Mouse (Mus musculus) retina, postnatal 1 day (tissue): ENCODE measurements at regions not wholly inside any gene's neighbourhood (a gene's known extent, or its start where the extent isn't known, plus 50 kb on each side); places are given as distances from the start of the nearest gene placed in this dataset.
A peak's percentile ranks its signal among the peaks of the same experiment; 100 is the strongest.

Source experiments
- DNase-seq: peaks from one replicate; pipeline ENCODE4 v3.0.0-alpha.2; 2012

GRCm38 (mm10) chr2:178842595-178842994, 412.3 kb downstream of the Cdh26 start:
- no peak for DNase-seq

GRCm38 (mm10) chr2:178843458-178843857, 413.1 kb downstream of the Cdh26 start:
- no peak for DNase-seq

DNA sequence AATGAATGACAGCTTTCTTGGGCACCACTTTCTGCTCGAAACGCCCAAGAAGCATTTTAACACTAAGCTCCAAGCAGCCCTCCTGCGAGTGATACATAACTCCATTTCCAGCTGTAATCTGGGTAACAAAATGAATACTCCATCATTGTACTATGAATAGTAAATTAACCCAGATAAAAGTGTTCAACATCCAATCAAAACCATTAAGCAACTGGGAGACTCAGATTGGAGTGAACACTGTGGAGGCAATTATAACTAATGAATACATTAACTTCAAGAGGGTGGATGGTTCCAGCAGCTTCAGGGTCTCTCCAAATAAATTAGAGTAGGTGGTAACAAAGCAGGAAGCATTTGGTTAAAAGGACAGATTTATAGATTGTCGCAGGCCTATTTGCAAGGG, 414.2 kb downstream of the Cdh26 start:
- no peak for DNase-seq

DNA sequence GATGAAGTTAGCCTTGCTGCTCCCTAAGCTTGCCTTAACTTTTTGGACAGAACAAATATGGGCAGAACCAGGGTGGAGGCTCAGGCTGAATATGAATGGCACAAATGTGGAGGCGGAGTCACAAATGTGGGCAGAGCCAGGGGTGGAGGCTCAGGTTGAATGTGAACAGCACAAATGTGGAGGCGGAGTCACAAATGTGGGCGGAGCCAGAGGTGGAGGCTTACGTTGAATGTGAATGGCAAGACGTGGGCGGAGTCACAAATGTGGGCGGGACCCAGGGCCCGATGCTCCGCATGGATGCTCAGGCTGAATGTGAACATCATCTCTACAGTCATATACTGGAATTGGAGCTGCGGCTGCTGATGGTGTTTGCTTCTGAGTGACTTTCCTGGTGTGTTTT, 420.0 kb downstream of the Cdh26 start:
- peak; percentile 21 for DNase-seq

DNA sequence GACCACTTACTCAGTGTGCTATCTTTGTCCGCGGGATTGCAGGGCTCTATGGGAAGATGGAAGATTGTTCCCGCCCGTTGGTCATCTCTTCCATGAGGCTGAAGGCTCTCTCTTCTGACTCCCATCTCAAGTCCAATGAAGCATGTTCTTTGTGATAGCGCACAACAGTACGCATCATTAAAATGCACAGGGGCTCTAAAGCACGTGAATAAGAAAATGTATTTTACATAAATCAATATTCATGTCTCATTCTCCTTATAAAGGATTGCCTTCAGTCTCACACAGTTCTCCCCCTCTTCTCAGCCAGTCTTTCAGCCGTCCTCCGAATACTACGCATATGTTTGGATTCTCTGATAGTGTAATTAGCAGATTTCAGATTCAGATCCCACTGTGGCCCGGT, 420.4 kb downstream of the Cdh26 start:
- DNase-seq: no peak

- no peak for DNase-seq
These were observed 423.7 kb downstream of the Cdh26 start for GRCm38 (mm10) chr2:178854012-178854411.

GRCm38 (mm10) chr2:178854760-178855159, 424.4 kb downstream of the Cdh26 start:
- DNase-seq: no peak

DNA sequence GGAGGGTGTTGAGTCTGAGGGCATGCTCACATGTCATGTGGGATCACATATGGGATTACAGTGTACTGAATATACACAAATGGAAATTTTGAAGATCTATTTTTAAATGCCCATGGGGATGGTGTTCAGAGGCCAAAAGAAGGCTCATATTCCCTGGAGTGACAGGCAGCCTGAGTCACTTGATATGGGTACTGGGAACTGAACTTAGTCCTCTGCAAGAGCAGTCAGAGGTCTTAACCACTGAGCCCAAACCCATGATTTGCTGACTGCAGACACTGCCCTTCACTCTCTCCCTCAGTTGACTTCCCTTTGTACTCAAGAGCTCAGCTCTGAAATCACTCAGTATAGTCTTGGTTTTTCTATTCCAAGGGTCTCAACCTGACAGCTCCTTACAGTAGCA, 432.3 kb downstream of the Cdh26 start:
- DNase-seq: no peak

- no peak for DNase-seq
These were observed 436.8 kb downstream of the Cdh26 start for GRCm38 (mm10) chr2:178867086-178867485.

GRCm38 (mm10) chr2:178869160-178869559, 438.8 kb downstream of the Cdh26 start:
- no peak for DNase-seq

- DNase-seq: no peak
These were observed 448.1 kb downstream of the Cdh26 start for GRCm38 (mm10) chr2:178878436-178878835.

DNA sequence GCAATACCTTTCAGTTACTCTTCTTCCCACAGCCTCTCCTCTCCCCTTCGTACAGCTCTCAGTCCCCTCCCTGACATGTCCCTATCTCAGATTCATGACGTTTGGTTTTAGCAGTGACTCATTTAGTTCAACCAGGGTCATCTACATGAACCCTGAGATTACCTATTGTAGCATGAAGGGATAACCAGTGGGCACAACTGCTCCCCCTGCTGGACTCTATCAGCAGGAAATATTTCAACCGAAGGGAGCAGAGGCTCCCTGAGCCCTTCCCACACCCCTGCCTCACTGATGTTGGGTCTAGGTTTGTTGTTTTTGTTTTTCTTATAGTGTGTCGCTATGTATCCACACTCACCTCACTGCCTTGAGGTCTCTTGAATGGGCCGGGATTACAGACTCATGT, 455.4 kb downstream of the Cdh26 start:
- DNase-seq: peak; percentile 55

GRCm38 (mm10) chr2:178888704-178889103, 458.4 kb downstream of the Cdh26 start:
- DNase-seq: peak; percentile 23

- DNase-seq: no peak
These were observed 472.1 kb downstream of the Cdh26 start for GRCm38 (mm10) chr2:178902397-178902796.

DNA sequence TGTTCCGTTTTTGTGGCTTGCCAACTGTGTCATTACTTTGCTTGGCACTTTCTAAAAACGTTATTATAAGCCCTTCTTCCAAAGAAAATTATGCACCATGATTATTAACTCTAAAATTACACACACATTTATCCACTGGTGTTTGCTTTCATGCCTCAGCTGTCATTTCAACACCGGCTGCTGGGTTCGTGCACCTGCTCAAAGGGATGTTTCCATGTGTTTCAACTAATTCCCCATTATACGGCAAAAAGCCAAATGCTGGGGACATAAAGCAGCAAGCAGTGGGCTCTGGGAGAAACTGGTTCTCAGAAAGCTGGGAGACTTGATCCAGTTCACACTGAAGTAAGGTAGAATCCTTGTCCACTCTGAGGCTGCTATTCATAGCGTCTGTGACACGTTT, 479.0 kb downstream of the Cdh26 start:
- DNase-seq: no peak

- DNase-seq: no peak
These were observed 481.3 kb downstream of the Cdh26 start for GRCm38 (mm10) chr2:178911646-178912045.

- DNase-seq: no peak
These were observed 486.1 kb downstream of the Cdh26 start for GRCm38 (mm10) chr2:178916316-178917033.

- DNase-seq: peak; percentile 70
These were observed 494.3 kb downstream of the Cdh26 start for GRCm38 (mm10) chr2:178924456-178925115.

- DNase-seq: peak; percentile 37
These were observed 496.8 kb downstream of the Cdh26 start for GRCm38 (mm10) chr2:178927038-178927660.

- DNase-seq: no peak
These were observed 498.7 kb downstream of the Cdh26 start for GRCm38 (mm10) chr2:178929033-178929432.

GRCm38 (mm10) chr2:178930125-178930524, 499.8 kb downstream of the Cdh26 start:
- DNase-seq: no peak

DNA sequence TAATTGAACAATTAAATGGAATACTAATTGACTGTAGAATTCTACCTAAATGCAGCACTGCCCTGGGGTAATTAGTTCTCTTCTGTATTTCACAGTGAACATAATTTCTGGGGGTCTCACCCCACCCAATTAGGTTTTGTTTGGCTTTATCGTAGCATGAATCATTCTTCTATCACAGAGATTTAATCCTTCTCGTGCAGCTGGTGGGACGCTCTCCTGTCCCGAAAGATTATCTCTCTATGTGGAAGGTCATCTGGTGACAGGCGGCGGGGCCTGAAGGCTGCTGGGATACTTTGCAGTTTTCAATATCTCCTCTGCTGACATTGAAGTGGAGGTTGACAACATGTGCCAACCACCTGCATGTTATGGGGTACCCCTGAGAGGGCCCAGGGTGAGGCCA, 493.8 kb upstream of the Cdh4 start:
- peak; percentile 76 for DNase-seq

- no peak for DNase-seq
These were observed 493.1 kb upstream of the Cdh4 start for GRCm38 (mm10) chr2:178949103-178949502.

DNA sequence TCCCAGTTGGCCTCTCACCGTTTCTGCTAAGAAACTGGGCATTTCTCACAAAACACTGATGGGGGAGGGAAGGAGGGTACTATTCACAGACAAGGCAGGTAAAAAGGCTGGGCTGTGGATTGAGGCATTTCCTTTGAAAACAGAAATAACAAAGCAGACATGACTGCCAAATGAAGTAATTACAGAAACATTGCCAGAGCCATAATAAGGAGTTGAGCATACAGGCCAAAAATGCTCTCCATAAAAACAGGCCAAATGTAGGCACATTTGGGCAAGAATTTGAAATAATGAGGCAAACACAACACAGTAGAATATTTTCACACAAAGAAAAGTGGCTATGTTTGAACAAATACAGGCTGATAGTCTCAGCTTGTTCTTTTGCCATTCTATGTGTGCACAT, 491.9 kb upstream of the Cdh4 start:
- no peak for DNase-seq
